Mouse (Mus musculus): ENCODE data around the gene Acer3. TPM values are rescaled to one million over a fixed set of nuclear protein-coding genes. Genes with fewer than 3 reads are reported as not detected.

Acer3 gene
- total RNA-seq, 2 experiments from 2014 or later, result 18.4 to 20.7 TPM

GRCm38 (mm10) chr7:98333507-98333906 is 12.5 kb upstream of the Acer3 start:
- no peak for DNase-seq

- no peak for DNase-seq
Measured at GRCm38 (mm10) chr7:98332678-98333397, 11.8 kb upstream of the Acer3 start.

GRCm38 (mm10) chr7:98331932-98332331 is 10.9 kb upstream of the Acer3 start:
- no peak for DNase-seq

- no peak for DNase-seq
Measured at GRCm38 (mm10) chr7:98330375-98331002, 9.5 kb upstream of the Acer3 start.

GRCm38 (mm10) chr7:98329651-98330374 is 8.8 kb upstream of the Acer3 start:
- no peak for DNase-seq

GRCm38 (mm10) chr7:98328311-98328710 is 7.3 kb upstream of the Acer3 start:
- DNase-seq, result no peak

- no peak for DNase-seq
Measured at GRCm38 (mm10) chr7:98326051-98326450, 5.0 kb upstream of the Acer3 start.

- no peak for DNase-seq
Measured at GRCm38 (mm10) chr7:98324228-98324627, 3.2 kb upstream of the Acer3 start.

- DNase-seq, result no peak
Measured at GRCm38 (mm10) chr7:98323288-98324019, 2.4 kb upstream of the Acer3 start.

GRCm38 (mm10) chr7:98322415-98322814 is 1.4 kb upstream of the Acer3 start:
- no peak for DNase-seq

GRCm38 (mm10) chr7:98320006-98320556 is 927 bp downstream of the Acer3 start:
- DNase-seq, result no peak

GRCm38 (mm10) chr7:98316568-98316967 is 4.4 kb downstream of the Acer3 start:
- DNase-seq, result peak; percentile 54

- DNase-seq, result no peak
Measured at GRCm38 (mm10) chr7:98315087-98315486, 5.9 kb downstream of the Acer3 start.

- DNase-seq, result no peak
Measured at GRCm38 (mm10) chr7:98312185-98312920, 8.7 kb downstream of the Acer3 start.

GRCm38 (mm10) chr7:98310266-98310665 is 10.7 kb downstream of the Acer3 start:
- DNase-seq, result no peak

- DNase-seq, result peak; percentile 98
Measured at GRCm38 (mm10) chr7:98309219-98310030, 11.6 kb downstream of the Acer3 start.

GRCm38 (mm10) chr7:98308607-98309218 is 12.3 kb downstream of the Acer3 start:
- no peak for DNase-seq

- no peak for DNase-seq
Measured at GRCm38 (mm10) chr7:98307921-98308606, 12.9 kb downstream of the Acer3 start.

- no peak for DNase-seq
Measured at GRCm38 (mm10) chr7:98307411-98307810, 13.6 kb downstream of the Acer3 start.

- DNase-seq, result no peak
Measured at GRCm38 (mm10) chr7:98292901-98293300, 28.1 kb downstream of the Acer3 start.
